Mouse (Mus musculus) CH12.LX (cell line): ENCODE data around the gene Noxo1.

Source experiments
- EP300 ChIP-seq: IDR thresholded peaks from 2 replicates; pipeline ENCODE4 v1.6.1; 2011; ENCODE audit warnings: low read length, improper control_type of control experiment
- GABPA ChIP-seq: IDR thresholded peaks from 2 replicates; pipeline ENCODE4 v1.6.1; 2012; ENCODE audit warnings: low read depth, low read length, improper control_type of control experiment, inconsistent platforms; ENCODE audit not compliant: insufficient replicate concordance
- SMC3 ChIP-seq: IDR thresholded peaks from 2 replicates; pipeline ENCODE4 v1.6.1; 2011; ENCODE audit warnings: low read depth, low read length, improper control_type of control experiment

GRCm38 (mm10) chr17:24723122-24723880, 27.3 kb downstream of the Noxo1 start:
- TF ChIP-seq SMC3 = no peak
- TF ChIP-seq GABPA = no peak
- TF ChIP-seq EP300 = no peak
